Mouse (Mus musculus) kidney, adult 10 weeks (tissue): ENCODE data around the gene Gm35315. TPM values are rescaled to one million over a fixed set of nuclear protein-coding genes. Genes with fewer than 3 reads are reported as not detected.

Experiments
- polyA plus RNA-seq: library from polyadenylated mRNA; stranded (reverse); fragments of 350-450 nt; fragmentation: Illumina TruSeq; extraction: RNeasy Lipid Tissue Mini Kit (QIAGEN cat#74804); gene quantifications from one replicate; pipeline ENCODE4 v1.2.3, GENCODE M21; 2014; ENCODE audit warnings: low read depth, low replicate concordance

Gene Gm35315
- polyA plus RNA-seq = 2.5 TPM

GRCm38 (mm10) chr5:110094030-110094846 lies at the start of gene Gm35315:
Gene Gm35315 (minus strand): TSS chr5:110094420.

GRCm38 (mm10) chr5:110135293-110136086 lies 41.3 kb upstream of the Gm35315 start, which contains the start of gene Chfr:
Gene Chfr (plus strand): TSS chr5:110135842.

DNA sequence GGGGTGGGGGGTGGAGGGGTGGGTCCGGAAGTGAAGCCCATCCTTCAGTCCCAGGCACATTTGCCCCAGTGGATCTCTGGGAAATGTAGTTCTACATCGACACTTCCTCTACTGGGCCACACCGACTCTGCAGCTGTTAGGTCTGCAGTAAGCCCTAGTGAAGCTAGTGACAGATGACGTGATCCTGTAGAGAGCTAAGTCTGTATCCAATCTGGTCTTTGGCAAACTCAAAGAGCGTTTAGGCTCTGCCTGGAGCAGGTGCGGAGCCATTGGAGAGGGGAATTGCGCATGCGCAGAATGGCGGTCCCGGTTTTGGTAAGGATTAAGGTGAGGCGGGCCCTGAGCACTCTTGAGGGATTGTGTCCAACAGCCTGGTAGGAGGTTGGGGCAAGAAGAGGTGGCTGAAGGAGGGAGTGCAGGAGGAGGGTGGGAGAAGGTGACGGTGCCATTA lies 15.8 kb upstream of the Gm35315 start, which contains the start of gene Zfp605:
TSS of gene Zfp605 (plus strand) at position 102 of the 451 bp plus-strand sequence.

DNA sequence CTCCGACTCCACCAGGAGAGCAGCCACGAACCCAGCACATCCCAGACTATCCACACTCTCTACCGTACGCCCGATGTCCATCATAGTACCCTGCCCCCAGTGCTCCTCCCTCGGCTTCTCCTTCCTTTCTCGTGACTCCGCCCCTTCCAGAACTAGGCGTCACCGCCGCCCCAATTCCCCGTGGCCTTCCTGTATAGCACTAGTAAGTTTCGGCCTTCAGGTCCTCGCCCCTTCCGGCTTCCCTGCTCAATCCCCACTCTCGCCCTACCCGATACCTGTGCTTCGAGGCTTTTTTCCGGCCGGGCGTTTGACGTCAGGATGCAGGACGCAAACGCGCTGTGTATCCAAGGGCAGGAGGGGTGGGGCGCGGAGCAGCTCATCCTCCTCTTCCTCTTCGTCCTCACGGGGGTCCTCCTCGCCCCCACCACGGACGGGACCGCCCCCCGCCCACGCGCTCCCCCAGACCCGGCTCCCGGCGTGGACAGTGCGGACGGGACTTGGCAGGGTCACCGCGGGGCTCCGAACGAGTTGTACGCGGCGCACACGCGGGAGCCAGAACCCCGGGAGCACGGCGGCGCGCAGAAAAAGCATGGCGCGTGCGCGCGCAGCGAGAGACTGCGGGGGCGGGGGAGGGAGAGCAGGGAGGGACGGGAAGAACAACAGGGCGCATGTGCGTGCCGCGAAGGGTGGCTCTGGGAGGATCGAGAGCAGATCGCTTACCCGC lies 13.5 kb upstream of the Gm35315 start, which contains the start of gene Gtpbp6:
TSS of gene Gtpbp6 (minus strand) at position 617 of the 724 bp plus-strand sequence.

GRCm38 (mm10) chr5:110099656-110100580 lies 5.7 kb upstream of the Gm35315 start, which contains the start of gene Plcxd1:
Gene Plcxd1 (plus strand): TSS chr5:110099969.

DNA sequence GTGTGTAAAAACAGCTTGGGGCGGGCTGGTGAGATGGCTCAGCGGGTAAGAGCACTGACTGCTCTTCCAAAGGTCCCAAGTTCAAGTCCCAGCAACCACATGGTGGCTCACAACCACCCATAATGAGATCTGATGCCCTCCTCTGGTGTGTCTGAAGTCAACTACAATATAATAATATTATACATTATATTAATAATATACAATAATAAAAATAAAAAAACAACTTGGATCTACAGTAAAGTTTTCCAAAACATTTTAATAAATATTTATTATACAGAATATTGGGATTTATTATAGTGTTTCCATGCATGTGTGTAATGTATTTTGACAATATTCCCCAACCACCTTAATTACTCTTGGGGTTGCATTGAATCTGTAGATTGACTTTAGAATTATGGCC lies 21.8 kb downstream of the Gm35315 start, which contains the start of gene Gm17655:
TSS of gene Gm17655 (minus strand) at position 101 of the 400 bp plus-strand sequence.

Other genes with a start within 250 kb of the Gm35315 start
- gene Gm15446, start 171.0 kb downstream of the Gm35315 start, polyA plus RNA-seq = 31.9 TPM
- gene Zfp932, start 97.9 kb downstream of the Gm35315 start, polyA plus RNA-seq = 78.2 TPM
- gene Gm17655, start 21.9 kb downstream of the Gm35315 start, polyA plus RNA-seq = 16.5 TPM
- gene Plcxd1, start 5.5 kb upstream of the Gm35315 start, polyA plus RNA-seq = not detected
- gene Gtpbp6, start 13.8 kb upstream of the Gm35315 start, polyA plus RNA-seq = not detected
- 10.7 TPM for gene Zfp605, start 15.7 kb upstream of the Gm35315 start, polyA plus RNA-seq
- gene Chfr, start 41.4 kb upstream of the Gm35315 start, polyA plus RNA-seq = 20.3 TPM
- 11.1 TPM for gene Golga3, start 82.3 kb upstream of the Gm35315 start, polyA plus RNA-seq
- gene Ankle2, start 136.6 kb upstream of the Gm35315 start, polyA plus RNA-seq = 41.3 TPM
- 23.3 TPM for gene Pgam5, start 175.5 kb upstream of the Gm35315 start, polyA plus RNA-seq
- gene Pxmp2, start 191.8 kb upstream of the Gm35315 start, polyA plus RNA-seq = 74.9 TPM
- gene Pole, start 191.9 kb upstream of the Gm35315 start, polyA plus RNA-seq = 1.6 TPM
- not detected for gene P2rx2, start 248.8 kb upstream of the Gm35315 start, polyA plus RNA-seq